Mouse (Mus musculus): ENCODE measurements around the gene Serpine3.

GRCm38 (mm10) chr14:62731902-62732301 lies 68.4 kb downstream of the Serpine3 start:
- TF ChIP-seq BHLHE40 (IDR thresholded peaks at IDR 0.05; ENCODE audit: borderline replicate concordance, low read depth, low read length) (no peak), ZC3H11A (IDR thresholded peaks at IDR 0.05; ENCODE audit: low read depth, low read length) (no peak), HCFC1 (IDR thresholded peaks at IDR 0.05; ENCODE audit: low read depth, low read length) (no peak), EP300 (IDR thresholded peaks at IDR 0.05; ENCODE audit: low read depth in 1 of 2, low read length in 2 of 2) (no peak), CTCF (IDR thresholded peaks at IDR 0.05 in 2 of 3, conservative IDR thresholded peaks at IDR 0.05 in 1 of 3; ENCODE audit: control insufficient read depth in 1 of 3, insufficient read depth in 1 of 3, low read depth in 2 of 3, low read length in 3 of 3, poor library complexity in 1 of 3, severe bottlenecking in 1 of 3) (no peak), MAX (IDR thresholded peaks at IDR 0.05; ENCODE audit: low read length) (no peak), NRF1 (IDR thresholded peaks at IDR 0.05; ENCODE audit: insufficient read depth, low read depth, low read length, poor library complexity, severe bottlenecking) (no peak), POLR2A (IDR thresholded peaks at IDR 0.05; ENCODE audit: control insufficient read depth in 1 of 2, insufficient read depth in 1 of 2, low read depth in 1 of 2, low read length in 2 of 2, poor library complexity in 1 of 2) (no peak), ELF1 (IDR thresholded peaks at IDR 0.05; ENCODE audit: low read depth, low read length) (no peak), USF1 (IDR thresholded peaks at IDR 0.05; ENCODE audit: low read depth, low read length) (no peak), GATA1 (IDR thresholded peaks at IDR 0.05; ENCODE audit: low read depth, low read length) (no peak), ETS1 (IDR thresholded peaks at IDR 0.05; ENCODE audit: low read depth, low read length) (no peak), ZKSCAN1 (IDR thresholded peaks at IDR 0.05; ENCODE audit: low read depth, low read length) (no peak), ZMIZ1 (IDR thresholded peaks at IDR 0.05; ENCODE audit: low read depth, low read length) (no peak)
